Mouse (Mus musculus) kidney, adult 2 months (tissue): Measurements from ENCODE around the gene Trmt10a. TPM values are rescaled to one million over a fixed set of nuclear protein-coding genes. Genes with fewer than 3 reads are reported as not detected.

Experiments used
- DNase-seq: peaks from one replicate; pipeline ENCODE4 v3.0.0; 2021
- H3K27ac ChIP-seq: fragments of 200-500 bp; 2 replicates; pipeline ENCODE4 v1.5.1; 2012; ENCODE audit warnings: low read depth, low read length, control low read depth, inconsistent platforms; ENCODE audit not compliant: insufficient read depth
- H3K27me3 ChIP-seq: fragments of 200-500 bp; replicated peaks from 2 replicates; pipeline ENCODE4 v1.6.1; 2012; ENCODE audit warnings: mild to moderate bottlenecking, moderate library complexity, low read length, inconsistent platforms; ENCODE audit not compliant: control insufficient read depth, insufficient read depth
- H3K36me3 ChIP-seq: fragments of 200-500 bp; 2 replicates; pipeline ENCODE4 v1.6.1; 2012; ENCODE audit warnings: mild to moderate bottlenecking, moderate library complexity, low read length, inconsistent platforms; ENCODE audit not compliant: control insufficient read depth, insufficient read depth
- H3K4me1 ChIP-seq: fragments of 200-500 bp; 2 replicates; pipeline ENCODE4 v1.6.1; 2011; ENCODE audit warnings: low read length; ENCODE audit not compliant: control insufficient read depth, insufficient read depth
- H3K4me3 ChIP-seq: fragments of 200-500 bp; 2 replicates; pipeline ENCODE4 v1.5.1; 2011; ENCODE audit warnings: mild to moderate bottlenecking, low read depth, low read length, control low read depth; ENCODE audit not compliant: insufficient read depth
- CTCF ChIP-seq: fragments of 200-500 bp; conservative IDR thresholded peaks from 2 replicates; pipeline ENCODE4 v1.5.1; 2011; ENCODE audit warnings: low read depth, mild to moderate bottlenecking, control low read depth, low read length, moderate library complexity, mixed read lengths; ENCODE audit not compliant: insufficient read depth, insufficient read length
- POLR2A ChIP-seq: fragments of 200-500 bp; IDR thresholded peaks from one replicate; pipeline ENCODE4 v1.6.1; 2011; ENCODE audit warnings: low read depth, low read length, control low read depth
- WGBS: fragments of 180-500 bp; shearing (Covaris S2); methylation state at CpG from one replicate; pipeline ENCODE4 v1.1.7; 2018; 5-methylcytosine and 5-hydroxymethylcytosine counted together
- polyA plus RNA-seq: library from polyadenylated mRNA; depleted of rRNA; stranded (reverse); fragments of >200 nt; gene quantifications from 2 replicates; pipeline ENCODE4 v1.2.3, GENCODE M21; 2012; rRNA removed

Trmt10a gene
- polyA plus RNA-seq, 1 experiment: 2.0 TPM

DNA sequence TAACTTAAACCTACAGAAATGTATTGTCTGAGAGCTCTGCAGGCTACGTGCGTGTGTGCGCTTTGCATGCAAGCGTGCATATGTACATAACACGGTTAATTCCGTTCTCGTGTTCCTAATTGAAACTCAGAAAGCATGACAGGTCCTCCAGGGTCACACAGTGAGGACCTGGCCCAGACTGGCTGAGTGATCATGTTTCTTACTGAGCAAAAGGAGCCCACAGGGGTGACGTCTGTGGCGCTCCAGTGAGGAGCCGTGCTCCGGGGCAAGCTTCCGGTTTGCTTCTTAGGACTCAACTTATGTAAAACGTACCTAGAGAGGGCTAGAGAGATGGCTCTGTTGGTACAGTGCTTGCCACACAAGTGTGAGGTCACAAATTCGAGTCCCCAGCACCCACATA is 53.8 kb downstream of the Trmt10a start:
- Histone ChIP-seq H3K4me1 (no peaks in the 10 kb centered on the region; the same call in 1 of the 2 replicates), H3K36me3 (no peaks in the 10 kb centered on the region), H3K27me3 (no peaks in the 10 kb centered on the region), H3K4me3 (no peak overlapping the region), H3K27ac (no peak overlapping the region)
- TF ChIP-seq POLR2A: no peak
- no peak for TF ChIP-seq CTCF
- DNase-seq: no peak
- 43% methylated on average over 14 of the region's 14 CpGs for WGBS

DNA sequence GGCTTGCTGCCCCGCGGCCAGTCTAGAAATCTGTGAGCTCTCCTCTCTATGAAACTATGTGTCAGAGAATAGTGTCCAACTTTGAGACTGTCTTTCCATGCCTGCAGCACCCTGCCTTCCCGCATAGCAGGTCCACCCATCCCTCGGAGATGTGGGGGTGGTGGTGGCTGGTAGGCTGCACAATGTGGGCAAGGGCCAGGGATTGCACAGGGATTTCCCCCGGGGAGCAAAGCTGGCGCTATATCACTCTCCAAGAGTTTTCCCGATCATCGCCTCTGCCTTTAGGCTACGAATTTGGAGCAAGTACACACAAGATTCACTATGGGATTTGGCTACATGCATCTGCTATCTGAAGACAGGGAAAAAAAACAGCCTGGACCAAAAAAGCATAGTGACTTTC is 54.3 kb downstream of the Trmt10a start:
- Histone ChIP-seq H3K27me3 (no peaks in the 10 kb centered on the region), H3K27ac (no peak overlapping the region), H3K4me1 (no peaks in the 10 kb centered on the region; the same call in 1 of the 2 replicates), H3K4me3 (no peak overlapping the region), H3K36me3 (no peaks in the 10 kb centered on the region)
- no peak for DNase-seq
- 38% methylated on average over 9 of the region's 9 CpGs for WGBS
- TF ChIP-seq POLR2A: no peak
- TF ChIP-seq CTCF: no peak

DNA sequence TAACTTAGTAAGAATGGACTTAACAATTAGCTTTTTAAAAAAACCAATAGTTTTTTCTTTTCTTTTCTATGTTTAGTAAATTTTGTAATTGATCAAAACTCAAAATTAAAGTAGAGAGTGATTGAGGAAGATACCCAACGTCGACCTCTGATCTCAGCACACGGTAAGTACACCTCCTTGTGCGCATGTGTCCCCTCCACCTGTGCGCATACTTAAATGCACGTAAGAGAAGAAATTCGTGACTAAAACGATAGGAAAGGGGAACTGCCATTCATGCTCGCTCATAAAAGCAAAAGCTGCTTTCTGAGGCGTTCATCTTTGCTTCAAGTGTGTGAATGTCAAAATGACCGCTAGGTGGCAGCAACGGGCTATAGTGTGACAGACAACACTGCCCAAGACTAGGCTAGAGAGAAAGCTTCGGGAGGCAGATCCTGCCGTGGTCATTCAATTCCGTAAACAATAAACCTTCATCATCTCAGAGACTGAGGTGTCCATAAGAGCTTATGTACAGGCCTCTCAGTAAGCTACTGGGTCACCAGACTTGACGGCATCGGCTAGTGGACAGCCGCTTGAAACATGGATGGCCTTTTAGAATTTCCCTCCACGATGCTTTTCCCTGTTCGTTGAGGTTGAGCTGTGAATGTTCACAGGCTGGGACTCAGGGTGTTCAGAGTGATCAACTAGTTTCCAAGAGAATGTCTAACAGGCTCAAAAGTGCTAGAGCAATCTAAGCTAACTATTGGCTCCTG is 54.9 kb downstream of the Trmt10a start:
- Histone ChIP-seq H3K36me3 (no peaks in the 10 kb centered on the region), H3K4me1 (no peaks in the 10 kb centered on the region; the same call in 1 of the 2 replicates), H3K27ac (no peak overlapping the region), H3K27me3 (no peaks in the 10 kb centered on the region), H3K4me3 (no peak overlapping the region)
- WGBS: 16% methylated on average over 20 of the region's 20 CpGs
- DNase-seq: peak; percentile 87
- TF ChIP-seq CTCF: peak; percentile 93
- TF ChIP-seq POLR2A: no peak

DNA sequence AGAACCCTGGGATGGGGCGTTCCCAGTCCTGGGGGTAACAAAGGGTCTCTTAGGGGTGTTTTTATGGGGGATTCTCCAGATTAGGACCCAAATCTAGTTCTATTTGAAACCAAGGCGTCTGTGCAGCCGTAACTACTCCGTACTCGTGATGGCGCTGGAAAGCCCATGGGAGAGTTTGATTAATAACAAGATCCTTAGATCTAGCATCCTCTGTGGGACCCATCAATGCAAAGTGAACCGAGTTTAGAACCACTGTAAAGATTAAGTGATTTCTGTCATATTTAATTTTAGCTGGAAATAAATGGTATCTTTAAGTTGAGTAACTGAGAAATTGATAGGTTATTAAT is 55.4 kb downstream of the Trmt10a start:
- 70% methylated on average over 7 of the region's 7 CpGs for WGBS
- TF ChIP-seq POLR2A (no peak), CTCF (no peak)
- Histone ChIP-seq H3K27me3 (no peaks in the 10 kb centered on the region), H3K4me1 (no peaks in the 10 kb centered on the region; the same call in 1 of the 2 replicates), H3K36me3 (no peaks in the 10 kb centered on the region), H3K4me3 (no peak overlapping the region), H3K27ac (no peak overlapping the region)
- no peak for DNase-seq

DNA sequence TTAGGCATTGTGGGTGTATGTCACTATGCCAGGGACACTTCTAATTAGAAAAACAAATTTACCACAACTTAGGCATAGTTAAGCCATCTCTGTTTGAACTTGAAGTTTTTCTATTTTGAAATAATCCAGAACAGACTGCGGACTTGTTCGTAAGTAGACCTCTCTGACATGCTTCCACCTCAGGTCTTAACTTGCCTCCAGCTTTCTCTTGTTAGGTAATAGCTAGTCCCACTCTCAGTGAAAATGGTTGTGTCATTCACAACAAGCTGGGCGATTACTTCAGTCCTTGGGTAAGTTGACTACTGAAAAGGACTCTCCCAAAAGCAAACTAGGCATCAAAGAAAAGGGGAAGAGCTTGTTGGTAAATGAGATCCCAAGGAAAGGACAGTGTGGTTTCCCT is 65.6 kb downstream of the Trmt10a start:
- Histone ChIP-seq H3K4me1 (no peaks in the 10 kb centered on the region), H3K27ac (no peak overlapping the region), H3K27me3 (no peaks in the 10 kb centered on the region), H3K4me3 (no peak overlapping the region), H3K36me3 (no peaks in the 10 kb centered on the region)
- TF ChIP-seq CTCF: no peak
- no peak for TF ChIP-seq POLR2A
- DNase-seq: no peak
- WGBS: 95% methylated on average over 3 of the region's 3 CpGs

Other genes starting within 250 kb of the Trmt10a start
- gene Lamtor3, start 224.9 kb upstream of the Trmt10a start, polyA plus RNA-seq: 32.9 and 41.5 TPM in 2 replicates
- gene Dapp1, start 161.9 kb upstream of the Trmt10a start, polyA plus RNA-seq: 1.7 and 2.3 TPM in 2 replicates
- gene 1110002E22Rik, start 78.4 kb upstream of the Trmt10a start, polyA plus RNA-seq: 0.01 and 0.42 TPM in 2 replicates
- gene Gm5105, start 76.1 kb upstream of the Trmt10a start, polyA plus RNA-seq: 0.08 TPM in 1 of 2 replicates, not detected in the other
- 6.0 and 6.9 TPM in 2 replicates for gene Mttp, start 1.5 kb downstream of the Trmt10a start, polyA plus RNA-seq
- gene 4930579F01Rik, start 50.4 kb downstream of the Trmt10a start, polyA plus RNA-seq: 0.31 TPM in 1 of 2 replicates, not detected in the other
- gene Adh7, start 74.3 kb downstream of the Trmt10a start, polyA plus RNA-seq: 0.25 and 0.29 TPM in 2 replicates
- gene Adh1, start 117.5 kb downstream of the Trmt10a start, polyA plus RNA-seq: 251 and 256 TPM in 2 replicates
- gene Adh6a, start 169.8 kb downstream of the Trmt10a start, polyA plus RNA-seq: 0.07 and 0.23 TPM in 2 replicates
- 0.05 and 0.11 TPM in 2 replicates for gene Adh6b, start 198.3 kb downstream of the Trmt10a start, polyA plus RNA-seq